Mouse (Mus musculus): ENCODE measurements around the gene Acyp1. TPM values are rescaled to one million over a fixed set of nuclear protein-coding genes. Genes with fewer than 3 reads are reported as not detected.
"Not testable (repeated sequence)": the region's sequence is repeated elsewhere in the genome, so short reads cannot be mapped to it uniquely, and the experiment has no call there.

The Acyp1 gene
- total and polyA plus RNA-seq, 2 experiments from 2014 or later = 18.2 to 50.9 TPM

DNA sequence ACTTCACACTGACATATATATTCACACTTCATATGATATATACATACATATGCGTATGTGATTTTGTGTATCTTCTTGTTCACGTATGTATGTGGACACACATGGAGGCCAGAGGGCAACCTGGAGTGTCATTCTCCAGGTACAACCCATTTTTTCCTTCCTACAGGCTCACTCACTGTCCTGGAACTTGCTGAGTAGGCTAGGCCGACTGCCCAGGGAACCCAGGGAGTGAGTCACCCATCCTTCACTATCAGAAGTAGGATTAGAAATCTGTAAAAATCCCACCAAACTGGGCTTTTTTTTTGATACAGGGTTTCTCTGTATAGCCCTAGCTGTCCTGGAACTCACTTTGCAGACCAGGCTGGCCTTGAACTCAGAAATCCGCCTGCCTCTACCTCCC lies 3.2 kb downstream of the Acyp1 start:
- Histone ChIP-seq H3K9ac (replicated peaks; ENCODE audit: low read length) (no peak overlapping the region), H3K36me3 (ENCODE audit: insufficient read depth, low read length) (no peaks in the 10 kb centered on the region), H3K4me2 (ENCODE audit: low read depth, low read length) (no peak overlapping the region), H3K4me1 (ENCODE audit: insufficient read depth, low read length) (no peaks in the 10 kb centered on the region), H3K27ac (no peak overlapping the region), H3K27me3 (ENCODE audit: insufficient read depth, low read length) (no peaks in the 10 kb centered on the region), H3K9me3 (ENCODE audit: low read length) (no peaks in the 10 kb centered on the region), H3K4me3 (ENCODE audit: low read length) (no peak overlapping the region)
- TF ChIP-seq CTCF (IDR thresholded peaks at IDR 0.05; ENCODE audit: low read depth) = no peak
- no peak for DNase-seq (ENCODE audit: low spot score)
- ATAC-seq = no peak
- 93% methylated on average over 4 of the region's 4 CpGs for WGBS

DNA sequence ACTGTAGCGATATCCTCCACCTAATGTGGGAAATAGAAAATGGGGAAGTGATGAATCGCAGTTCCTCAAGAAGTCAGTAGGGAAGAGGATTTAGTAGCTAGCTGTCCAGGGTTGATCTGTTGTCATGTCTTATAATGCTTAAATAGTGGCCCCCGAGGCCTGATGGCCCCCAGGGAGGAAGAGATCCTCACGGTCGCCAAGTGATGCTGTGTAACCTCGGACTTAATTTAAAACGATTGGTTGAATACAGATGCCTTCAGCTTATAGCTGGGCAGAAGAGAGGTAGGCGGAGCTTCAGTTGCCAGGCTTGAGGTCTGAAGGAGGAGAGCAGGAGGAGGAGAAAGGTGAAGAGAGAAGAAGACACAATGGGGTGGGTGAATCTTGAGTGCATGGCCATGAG lies 3.9 kb downstream of the Acyp1 start:
- H3K27ac ChIP-seq = no peak overlapping the region
- H3K4me2 ChIP-seq (ENCODE audit: low read depth, low read length) = no peak overlapping the region
- no peak overlapping the region for H3K4me3 ChIP-seq (ENCODE audit: low read length)
- H3K36me3 ChIP-seq (ENCODE audit: insufficient read depth, low read length) = no peaks in the 10 kb centered on the region
- H3K9me3 ChIP-seq (ENCODE audit: low read length) = no peaks in the 10 kb centered on the region
- 69% methylated on average over 8 of the region's 8 CpGs for WGBS
- no peak for TF ChIP-seq CTCF (IDR thresholded peaks at IDR 0.05; ENCODE audit: low read depth)
- H3K4me1 ChIP-seq (ENCODE audit: insufficient read depth, low read length) = no peaks in the 10 kb centered on the region
- no peaks in the 10 kb centered on the region for H3K27me3 ChIP-seq (ENCODE audit: insufficient read depth, low read length)
- ATAC-seq = no peak
- DNase-seq (ENCODE audit: low spot score) = no peak
- H3K9ac ChIP-seq (replicated peaks; ENCODE audit: low read length) = no peak overlapping the region

DNA sequence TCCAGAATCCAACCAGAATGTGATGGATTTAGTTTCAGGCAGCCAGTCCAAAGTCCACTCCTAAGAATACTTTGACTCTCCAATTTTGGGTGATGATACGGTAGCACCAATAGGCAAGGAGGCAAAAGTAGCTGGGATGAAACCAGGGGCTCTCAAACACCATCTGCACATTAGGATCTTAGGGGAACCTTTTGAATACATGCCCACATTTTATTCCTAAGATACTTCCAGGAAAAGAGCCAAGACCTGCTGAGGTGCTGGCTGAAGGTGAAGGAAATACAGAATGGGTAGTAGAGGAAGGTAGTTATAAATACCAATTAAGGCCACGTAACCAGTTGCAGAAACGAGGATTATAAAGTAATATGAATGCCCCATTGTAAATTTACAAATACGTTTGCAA lies 6.5 kb downstream of the Acyp1 start:
- not testable (repeated sequence) for H3K9me3 ChIP-seq (ENCODE audit: low read length); H3K4me2 ChIP-seq (ENCODE audit: low read depth, low read length); H3K4me1 ChIP-seq (ENCODE audit: insufficient read depth, low read length); H3K36me3 ChIP-seq (ENCODE audit: insufficient read depth, low read length); H3K27ac ChIP-seq; H3K4me3 ChIP-seq (ENCODE audit: low read length); DNase-seq (ENCODE audit: low spot score); H3K27me3 ChIP-seq (ENCODE audit: insufficient read depth, low read length); H3K9ac ChIP-seq (replicated peaks; ENCODE audit: low read length); ATAC-seq
- 89% methylated on average over 1 of the region's 4 CpGs for WGBS

DNA sequence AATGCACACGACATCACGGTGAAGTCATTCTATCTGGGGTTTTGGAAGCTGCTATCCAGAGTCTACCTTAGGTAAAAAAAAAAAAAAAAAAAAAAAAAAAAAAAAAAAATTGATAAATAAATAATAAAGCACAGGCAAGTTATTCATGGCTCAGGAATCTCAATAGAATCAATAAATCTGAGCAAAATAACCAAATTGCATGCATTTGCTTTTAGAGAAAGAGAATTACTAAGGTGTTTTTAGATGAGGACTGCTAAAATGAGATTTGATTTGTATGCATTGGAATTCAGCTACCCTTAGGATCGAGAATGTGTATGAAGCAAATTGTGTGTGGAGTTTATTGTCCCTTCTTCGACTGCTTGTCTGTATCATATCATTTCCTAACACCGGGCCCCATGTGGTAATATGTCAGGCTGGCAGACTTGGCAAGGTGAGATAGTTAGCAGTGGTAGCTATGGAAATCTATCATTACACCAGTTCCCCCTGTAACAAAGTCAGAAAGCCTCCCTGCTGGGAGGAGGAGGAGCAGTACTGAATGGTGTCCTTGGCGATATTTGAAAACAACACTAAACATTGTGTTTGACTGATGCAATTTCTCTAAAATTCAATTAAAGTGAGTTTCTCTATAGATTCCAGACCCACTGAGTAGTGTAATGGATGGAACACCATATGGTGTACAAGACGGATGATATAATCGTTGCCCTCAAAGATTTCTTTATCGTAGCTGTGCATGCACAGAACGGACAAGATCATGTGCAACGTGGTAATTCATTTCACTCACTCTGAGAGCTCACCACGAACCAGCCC lies 7.2 kb downstream of the Acyp1 start:
- ATAC-seq (no peak), DNase-seq (ENCODE audit: low spot score) (no peak)
- no peak for TF ChIP-seq CTCF (IDR thresholded peaks at IDR 0.05; ENCODE audit: low read depth)
- Histone ChIP-seq H3K27me3 (ENCODE audit: insufficient read depth, low read length) (no peaks in the 10 kb centered on the region), H3K4me1 (ENCODE audit: insufficient read depth, low read length) (no peaks in the 10 kb centered on the region), H3K4me2 (ENCODE audit: low read depth, low read length) (peak overlapping the region; percentile 63), H3K9ac (replicated peaks; ENCODE audit: low read length) (no peak overlapping the region), H3K9me3 (ENCODE audit: low read length) (no peaks in the 10 kb centered on the region), H3K27ac (no peak overlapping the region), H3K36me3 (ENCODE audit: insufficient read depth, low read length) (no peaks in the 10 kb centered on the region), H3K4me3 (ENCODE audit: low read length) (peak overlapping the region; percentile 55)
- 41% methylated on average over 12 of the region's 12 CpGs for WGBS

DNA sequence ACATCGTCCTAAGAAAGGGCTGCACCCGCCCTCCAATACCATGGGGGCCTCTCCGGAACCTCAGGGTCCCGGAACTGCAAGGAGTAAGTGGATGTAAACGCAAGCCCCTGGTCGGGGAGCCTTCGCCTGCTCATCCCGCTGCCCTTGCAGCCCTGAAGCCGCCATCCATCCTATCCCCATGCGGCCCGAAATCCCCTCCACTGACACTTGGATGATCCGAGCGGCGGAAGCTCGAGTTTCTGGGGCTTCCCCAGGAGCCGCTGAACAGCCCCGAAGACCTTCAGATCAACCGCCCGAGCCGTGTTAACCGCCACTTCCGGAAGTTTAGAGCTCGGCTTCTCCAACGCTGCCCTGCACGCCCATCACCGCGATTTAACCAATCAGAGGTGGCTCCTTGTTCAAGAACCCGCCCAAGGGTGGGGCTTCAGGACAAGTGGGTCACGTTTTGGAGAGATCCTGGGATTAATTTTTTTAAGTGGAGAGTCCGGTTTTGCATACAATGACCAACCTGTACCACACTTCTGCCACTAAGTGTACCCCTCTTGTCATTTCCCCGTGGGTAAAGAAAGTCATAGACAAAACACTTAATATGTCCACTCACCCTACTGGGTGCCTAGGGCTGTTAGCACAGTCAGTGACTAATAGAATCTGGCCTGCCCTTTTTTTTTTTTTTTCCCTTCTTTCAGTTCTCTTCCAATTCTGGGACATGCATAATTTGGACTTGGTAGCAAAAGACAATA lies 8.0 kb downstream of the Acyp1 start:
- Histone ChIP-seq H3K36me3 (ENCODE audit: insufficient read depth, low read length) (no peaks in the 10 kb centered on the region), H3K9me3 (ENCODE audit: low read length) (no peaks in the 10 kb centered on the region), H3K4me2 (ENCODE audit: low read depth, low read length) (peak overlapping the region; percentile 63), H3K4me3 (ENCODE audit: low read length) (peak overlapping the region; percentile 55), H3K27me3 (ENCODE audit: insufficient read depth, low read length) (no peaks in the 10 kb centered on the region), H3K27ac (peak overlapping the region; percentile 76), H3K4me1 (ENCODE audit: insufficient read depth, low read length) (no peaks in the 10 kb centered on the region), H3K9ac (replicated peaks; ENCODE audit: low read length) (peak overlapping the region; percentile 64)
- WGBS = under 1% methylated on average over 31 of the region's 31 CpGs
- TF ChIP-seq CTCF (IDR thresholded peaks at IDR 0.05; ENCODE audit: low read depth) = no peak
- ATAC-seq (peak; percentile 98), DNase-seq (ENCODE audit: low spot score) (peak; percentile 98)

DNA sequence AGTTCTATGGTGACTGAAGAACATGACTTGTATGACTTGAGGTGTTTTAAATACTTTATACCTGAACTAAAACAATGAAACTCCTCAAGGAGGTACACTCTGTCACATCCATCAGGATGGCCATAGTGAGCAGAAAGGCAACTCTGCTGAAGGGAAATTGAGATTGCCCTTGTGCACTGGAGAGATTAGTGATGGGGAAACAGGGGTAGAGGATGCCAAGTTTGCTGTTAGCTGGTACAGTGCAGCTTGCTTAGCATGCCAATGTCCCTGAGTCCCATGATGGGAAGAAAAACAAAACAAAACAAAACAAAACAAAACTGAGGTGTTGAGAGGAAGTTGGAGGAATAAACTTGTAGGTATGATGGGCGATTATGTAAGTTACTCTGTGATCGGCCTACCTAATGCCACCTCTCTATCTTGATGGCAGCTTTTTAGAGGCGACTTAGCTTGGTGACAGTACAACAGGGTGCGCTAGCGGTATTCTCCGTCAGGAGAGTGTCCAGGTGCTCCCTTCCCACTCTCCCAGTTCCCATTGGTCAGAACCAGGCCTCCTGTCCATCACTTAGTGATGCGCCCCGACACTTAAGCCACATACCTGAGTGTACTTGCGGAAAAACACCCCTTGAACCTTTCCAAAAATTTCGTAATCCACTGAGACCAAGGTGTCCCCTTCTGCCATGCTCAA lies 8.7 kb downstream of the Acyp1 start:
- Histone ChIP-seq H3K27ac (peak overlapping the region; percentile 76; the same call in 1 of the 2 replicates), H3K4me2 (ENCODE audit: low read depth, low read length) (peak overlapping the region; percentile 63), H3K27me3 (ENCODE audit: insufficient read depth, low read length) (no peaks in the 10 kb centered on the region), H3K9me3 (ENCODE audit: low read length) (no peaks in the 10 kb centered on the region), H3K9ac (replicated peaks; ENCODE audit: low read length) (peak overlapping the region; percentile 64), H3K36me3 (ENCODE audit: insufficient read depth, low read length) (no peaks in the 10 kb centered on the region), H3K4me1 (ENCODE audit: insufficient read depth, low read length) (no peaks in the 10 kb centered on the region), H3K4me3 (ENCODE audit: low read length) (peak overlapping the region; percentile 55)
- ATAC-seq (peak; percentile 39; the same call in 1 of the 2 replicates), DNase-seq (ENCODE audit: low spot score) (no peak)
- WGBS = 8% methylated on average over 10 of the region's 10 CpGs
- no peak for TF ChIP-seq CTCF (IDR thresholded peaks at IDR 0.05; ENCODE audit: low read depth)

Measured in hindbrain, postnatal 0 days (tissue).